Mouse (Mus musculus) kidney, postnatal 0 days (tissue): ENCODE measurements around the gene Ggt1. TPM values are rescaled to one million over a fixed set of nuclear protein-coding genes. Genes with fewer than 3 reads are reported as not detected.
"Not testable (repeated sequence)": the region's sequence is repeated elsewhere in the genome, so short reads cannot be mapped to it uniquely, and the experiment has no call there.

ENCODE experiments used
- ATAC-seq: fragments of 200-750 bp; cut with Nextera tagmentation; replicated peaks from 2 replicates; pipeline ENCODE4 v1.8.0; 2017; ENCODE audit warnings: low read depth, moderate number of reproducible peaks, moderate TSS enrichment, moderate library complexity; ENCODE audit not compliant: low FRiP score
- DNase-seq: peaks from one replicate; pipeline ENCODE4 v3.0.0-alpha.2; 2016; ENCODE audit warnings: low spot score
- H3K27ac ChIP-seq: fragments of 300-500 bp; sonication (generic); 2 replicates; pipeline ENCODE4 v1.5.1; 2014; ENCODE audit warnings: mild to moderate bottlenecking
- H3K27me3 ChIP-seq: fragments of 300-500 bp; sonication (generic); 2 replicates; pipeline ENCODE4 v1.6.1; 2014; ENCODE audit warnings: low read length, mixed read lengths; ENCODE audit not compliant: insufficient read depth
- H3K36me3 ChIP-seq: fragments of 300-500 bp; sonication (generic); 2 replicates; pipeline ENCODE4 v1.6.1; 2014; ENCODE audit warnings: low read length, mixed read lengths; ENCODE audit not compliant: insufficient read depth
- H3K4me1 ChIP-seq: fragments of 300-500 bp; sonication (generic); replicated peaks from 2 replicates; pipeline ENCODE4 v1.6.1; 2014; ENCODE audit warnings: antibody characterized with exemption, low read length, mixed read lengths; ENCODE audit not compliant: insufficient read depth
- H3K4me2 ChIP-seq: fragments of 300-500 bp; sonication (generic); 2 replicates; pipeline ENCODE4 v1.6.1; 2014; ENCODE audit warnings: mild to moderate bottlenecking, low read length, moderate library complexity, mixed read lengths
- H3K4me3 ChIP-seq: fragments of 300-500 bp; sonication (generic); replicated peaks from 2 replicates; pipeline ENCODE4 v1.5.1; 2014; ENCODE audit warnings: low read depth, low read length
- H3K9ac ChIP-seq: fragments of 300-500 bp; sonication (generic); 2 replicates; pipeline ENCODE4 v1.6.1; 2014; ENCODE audit warnings: low read depth, low read length
- H3K9me3 ChIP-seq: fragments of 300-500 bp; sonication (generic); replicated peaks from 2 replicates; pipeline ENCODE4 v1.6.1; 2016; ENCODE audit warnings: low read length, inconsistent platforms, mixed read lengths
- CTCF ChIP-seq: IDR thresholded peaks from 2 replicates; pipeline ENCODE4 v1.5.1; 2016; ENCODE audit warnings: antibody characterized with exemption, low read depth, mild to moderate bottlenecking, moderate library complexity
- WGBS: fragments of 180-500 bp; shearing (Covaris S2); extraction: QIAGEN DNeasy Blood & Tissue Kit; methylation state at CpG from one replicate; pipeline ENCODE4 v1.1.7; 2014; 5-methylcytosine and 5-hydroxymethylcytosine counted together
- polyA plus RNA-seq: library from polyadenylated mRNA; unstranded; fragments of >200 nt; fragmentation: Nextera tagmentation; extraction: Ambion mirVana; gene quantifications from 2 replicates; pipeline ENCODE4 v1.2.1, GENCODE M21; 2015

Gene Ggt1
- polyA plus RNA-seq, 1 experiment from 2014 or later, result 317 TPM

DNA sequence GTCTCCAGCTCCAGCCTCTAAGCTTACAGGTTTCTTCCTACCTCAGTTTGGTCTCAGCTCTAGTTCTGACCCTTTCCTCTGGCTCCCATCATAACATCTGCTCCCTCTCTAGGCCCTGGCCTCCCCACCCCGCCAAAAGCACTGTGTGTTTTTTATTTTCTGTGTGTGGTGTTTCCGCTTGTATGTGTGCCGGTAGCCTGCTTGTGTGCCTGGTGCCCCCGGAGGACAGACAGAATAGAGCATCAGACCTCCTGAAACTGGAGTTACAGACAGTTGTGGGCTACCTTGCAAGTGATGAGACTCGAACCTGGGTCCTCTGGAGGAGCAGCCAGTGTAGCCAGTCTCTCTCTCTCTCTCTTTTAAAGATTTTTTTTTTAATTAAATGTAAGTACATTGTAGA, 4.9 kb downstream of the Ggt1 start:
- Histone ChIP-seq H3K9me3 (no peaks in the 10 kb centered on the region), H3K27ac (peak overlapping the region; percentile 85), H3K27me3 (no peaks in the 10 kb centered on the region), H3K4me3 (no peak overlapping the region; the same call in 1 of the 2 replicates), H3K4me1 (peaks cover 4% of the 10 kb centered on the region; the same call in 1 of the 2 replicates), H3K4me2 (peak overlapping the region; percentile 26; the same call in 1 of the 2 replicates), H3K9ac (no peak overlapping the region), H3K36me3 (no peaks in the 10 kb centered on the region)
- TF ChIP-seq CTCF, result peak; percentile 24; the same call in 1 of the 2 replicates
- no peak for DNase-seq
- WGBS, result 65% methylated on average over 5 of the region's 5 CpGs
- no peak for ATAC-seq

- H3K36me3 ChIP-seq, result not testable (repeated sequence)
Measured at GRCm38 (mm10) chr10:75566765-75567164, 5.4 kb downstream of the Ggt1 start.

DNA sequence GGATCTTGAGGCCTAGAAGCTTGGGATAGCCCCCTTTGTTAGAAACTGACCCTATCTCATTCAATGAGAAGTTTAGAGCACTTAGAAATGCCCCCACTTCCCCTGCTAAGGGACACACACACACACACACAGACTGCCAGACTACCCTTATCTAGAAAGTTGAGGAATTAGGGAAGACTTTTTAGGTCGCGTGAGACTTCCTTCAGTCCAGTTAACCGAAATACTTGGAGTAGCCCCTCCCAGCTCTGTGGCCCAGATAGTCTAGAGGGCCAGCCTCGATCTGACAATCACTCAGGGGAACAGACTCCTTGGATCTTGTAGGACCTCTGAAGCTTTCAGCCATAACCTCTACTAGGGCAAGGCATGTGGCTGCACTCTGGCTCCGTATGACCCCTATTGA, 6.6 kb downstream of the Ggt1 start:
- Histone ChIP-seq H3K4me1 (peaks cover 14% of the 10 kb centered on the region), H3K4me2 (peak overlapping the region; percentile 53), H3K4me3 (no peak overlapping the region; the same call in 1 of the 2 replicates), H3K27ac (peak overlapping the region; percentile 72), H3K9ac (0 out of 2 replicates have a peak overlapping the region, but pooled peaks have one; percentile 35), H3K27me3 (no peaks in the 10 kb centered on the region), H3K36me3 (no peaks in the 10 kb centered on the region), H3K9me3 (no peaks in the 10 kb centered on the region)
- TF ChIP-seq CTCF, result no peak
- ATAC-seq, result no peak
- no peak for DNase-seq
- 26% methylated on average over 5 of the region's 5 CpGs for WGBS

More at GRCm38 (mm10) chr10:75566765-75567164, 5.4 kb downstream of the Ggt1 start:
- WGBS, result 84% methylated on average over 2 of the region's 2 CpGs
- H3K9ac ChIP-seq, ATAC-seq, H3K4me3 ChIP-seq, DNase-seq, H3K27me3 ChIP-seq, H3K9me3 ChIP-seq, H3K4me1 ChIP-seq, H3K4me2 ChIP-seq: not testable (repeated sequence)
- peak; percentile 44; the same call in 1 of the 2 replicates for TF ChIP-seq CTCF
- peak overlapping the region; percentile 85 for H3K27ac ChIP-seq

DNA sequence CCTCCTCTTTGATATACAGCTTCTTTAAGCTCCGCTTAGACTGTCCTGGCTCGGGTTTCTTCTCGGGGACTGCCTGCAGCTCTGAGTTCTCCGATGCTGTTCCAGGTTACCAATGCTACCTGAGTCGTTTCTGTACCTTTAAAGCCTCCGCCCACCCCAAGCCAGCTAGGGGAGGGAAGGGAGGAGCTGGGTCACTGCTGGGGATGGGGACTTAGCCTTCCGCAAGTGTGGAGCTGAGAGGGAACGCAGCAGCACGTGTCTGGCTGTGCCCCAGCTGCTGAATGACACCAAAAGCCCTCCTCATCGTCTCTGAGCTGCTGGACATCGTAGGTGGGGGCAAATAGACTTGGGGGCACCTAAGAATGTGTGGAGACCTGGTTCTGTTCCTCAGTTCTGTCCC, 7.0 kb downstream of the Ggt1 start:
- DNase-seq, result no peak
- Histone ChIP-seq H3K27me3 (no peaks in the 10 kb centered on the region), H3K9me3 (no peaks in the 10 kb centered on the region), H3K9ac (peak overlapping the region; percentile 35; the same call in 1 of the 2 replicates), H3K4me1 (peaks cover 14% of the 10 kb centered on the region), H3K4me3 (no peak overlapping the region; the same call in 1 of the 2 replicates), H3K4me2 (peak overlapping the region; percentile 53), H3K27ac (peak overlapping the region; percentile 72), H3K36me3 (no peaks in the 10 kb centered on the region)
- ATAC-seq, result 0 out of 2 replicates have a peak, but pooled peaks have one; percentile 12
- 5% methylated on average over 11 of the region's 11 CpGs for WGBS
- no peak for TF ChIP-seq CTCF

DNA sequence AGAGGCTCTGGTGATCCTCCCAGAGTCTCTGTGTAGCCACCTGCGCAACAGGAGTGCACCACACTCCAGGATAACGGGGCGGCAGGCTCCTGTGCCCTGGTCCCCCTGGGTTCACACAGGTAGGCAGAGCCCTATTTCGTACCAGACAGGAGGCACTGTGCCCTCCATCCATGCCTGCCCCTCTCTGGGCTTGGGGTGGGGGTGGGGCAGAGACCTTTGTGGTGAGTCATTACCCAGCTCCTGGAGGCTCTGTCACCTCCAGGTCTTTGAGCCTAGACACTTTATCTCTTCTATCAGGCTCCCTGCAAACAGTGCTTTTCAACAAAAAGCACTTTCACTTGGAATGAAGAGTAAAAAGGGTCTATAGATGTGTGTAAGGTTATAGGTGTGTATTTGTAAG, 7.4 kb downstream of the Ggt1 start:
- ATAC-seq (no peak), DNase-seq (no peak)
- H3K4me3 ChIP-seq, result no peak overlapping the region; the same call in 1 of the 2 replicates
- TF ChIP-seq CTCF, result no peak
- H3K27ac ChIP-seq, result peak overlapping the region; percentile 72
- peak overlapping the region; percentile 53 for H3K4me2 ChIP-seq
- H3K27me3 ChIP-seq, result no peaks in the 10 kb centered on the region
- no peaks in the 10 kb centered on the region for H3K9me3 ChIP-seq
- WGBS, result 11% methylated on average over 4 of the region's 4 CpGs
- H3K36me3 ChIP-seq, result no peaks in the 10 kb centered on the region
- peak overlapping the region; percentile 35; the same call in 1 of the 2 replicates for H3K9ac ChIP-seq
- H3K4me1 ChIP-seq, result peaks cover 14% of the 10 kb centered on the region

- H3K9ac ChIP-seq, result 0 out of 2 replicates have a peak overlapping the region, but pooled peaks have one; percentile 18
- DNase-seq (no peak), ATAC-seq (peak; percentile 27)
- H3K9me3 ChIP-seq, result no peaks in the 10 kb centered on the region
- H3K4me2 ChIP-seq, result peak overlapping the region; percentile 23; the same call in 1 of the 2 replicates
- peaks cover 11% of the 10 kb centered on the region for H3K4me1 ChIP-seq
- H3K36me3 ChIP-seq, result no peaks in the 10 kb centered on the region
- WGBS, result 23% methylated on average over 10 of the region's 10 CpGs
- no peaks in the 10 kb centered on the region for H3K27me3 ChIP-seq
- H3K27ac ChIP-seq, result peak overlapping the region; percentile 68
- H3K4me3 ChIP-seq, result no peak overlapping the region
- TF ChIP-seq CTCF, result no peak
Measured at GRCm38 (mm10) chr10:75570981-75571657, 9.7 kb downstream of the Ggt1 start.
